26 mouse cellular contexts compared by ENCODE assay signal in the genomic region with DNA sequence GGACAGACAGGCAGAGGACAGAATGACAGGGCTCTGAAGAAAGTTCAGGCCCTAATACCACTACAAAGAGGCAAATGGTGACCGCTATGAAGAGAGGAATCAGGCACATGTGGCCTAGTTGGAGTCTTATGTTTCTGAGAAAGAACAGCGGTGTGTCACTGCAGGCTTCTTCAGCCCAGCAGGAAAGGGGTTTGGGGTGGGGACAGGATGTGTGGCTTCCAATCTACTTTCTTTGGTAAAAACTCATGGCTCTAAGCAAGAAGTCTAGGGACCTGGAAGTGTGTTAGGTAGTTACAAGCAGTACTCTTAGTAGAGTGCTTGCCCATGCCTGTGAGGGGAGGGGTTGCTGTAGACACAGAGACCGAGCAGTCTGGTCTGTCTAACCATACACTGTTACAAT.
DNase-seq lines count a peak whose midpoint lies in the region; ATAC-seq and TF ChIP-seq lines count a peak whose summit lies in the region.
"Had no signal": no experiment of that assay in that cellular context is flagged by ENCODE, and none has a peak within 500 bp of the region (broad histone marks: within the 10 kb centered on the region; RNA-seq: fewer than 3 reads in every experiment).

No protein-coding gene starts in this region.

- no peak for TF ChIP-seq EP300 in liver, postnatal 0 days (IDR thresholded peaks at IDR 0.05; ENCODE audit: low read depth)

- no peak overlapping the region for H3K27ac ChIP-seq in liver, postnatal 0 days (ENCODE audit: low read depth)
- no peak overlapping the region for H3K27ac ChIP-seq in kidney, embryonic 14.5 days (ENCODE audit: low read depth, low read length)
- H3K27ac ChIP-seq: embryonic facial prominence, embryonic 15.5 days; hindbrain, postnatal 0 days; limb, embryonic 13.5 days; liver, embryonic 12.5 days; midbrain, embryonic 10.5 days; neural tube, embryonic 15.5 days; stomach, postnatal 0 days had no signal

- peak; percentile 39 for DNase-seq in naive thymus-derived CD4-positive, alpha-beta T cell, adult 2 months (ENCODE audit: low read depth)
- DNase-seq in thymus, postnatal 25 days: peak; percentile 52
- no peak for DNase-seq in liver, postnatal 0 days
- DNase-seq in frontal cortex, postnatal 14 days (ENCODE audit: low spot score in 2 of 2): no peak
- no peak for DNase-seq in layer of hippocampus, adult 11-12 months (ENCODE audit: low spot score)
- DNase-seq: adrenal gland, adult 8-10 months; B cell, adult 2 months; cerebellum, adult 2 months; gastrocnemius, postnatal 14 days; heart, adult 11 months; kidney, adult 11 months; kidney, postnatal 25 days; lung, adult 2 months had no signal

- TF ChIP-seq CTCF in liver, postnatal 0 days (IDR thresholded peaks at IDR 0.05; ENCODE audit: low read depth): no peak

- no peaks in the 10 kb centered on the region for H3K4me1 ChIP-seq in liver, postnatal 0 days (ENCODE audit: insufficient read depth)
- H3K4me1 ChIP-seq in kidney, embryonic 14.5 days (ENCODE audit: control insufficient read depth, insufficient read depth, low read length): no peaks in the 10 kb centered on the region
- H3K4me1 ChIP-seq: embryonic facial prominence, embryonic 15.5 days; limb, embryonic 13.5 days; liver, embryonic 12.5 days; neural tube, embryonic 15.5 days had no signal

- H3K9me3 ChIP-seq in liver, postnatal 0 days (ENCODE audit: low read length): no peaks in the 10 kb centered on the region
- H3K9me3 ChIP-seq in kidney, embryonic 14.5 days (ENCODE audit: control insufficient read depth, low read length): no peaks in the 10 kb centered on the region
- H3K9me3 ChIP-seq: embryonic facial prominence, embryonic 15.5 days; limb, embryonic 13.5 days; liver, embryonic 12.5 days; midbrain, embryonic 10.5 days; neural tube, embryonic 15.5 days had no signal

- no peak overlapping the region for H3K9ac ChIP-seq in liver, postnatal 0 days (replicated peaks)
- no peak overlapping the region for H3K9ac ChIP-seq in kidney, embryonic 14.5 days (ENCODE audit: low read depth, low read length)
- H3K9ac ChIP-seq: embryonic facial prominence, embryonic 15.5 days; limb, embryonic 13.5 days; liver, embryonic 12.5 days; neural tube, embryonic 15.5 days had no signal

- peak; percentile 56 for ATAC-seq in CD4-positive, CD25-positive, alpha-beta regulatory T cell, adult 4 months
- ATAC-seq in hematopoietic stem cell, adult 5-6 weeks (replicated peaks in 1 of 2; ENCODE audit: insufficient read depth in 1 of 2, low FRiP score in 2 of 2, low TSS enrichment in 1 of 2, low read depth in 1 of 2, poor library complexity in 2 of 2, severe bottlenecking in 2 of 2): peak; percentile 35 to 51
- ATAC-seq in liver, postnatal 0 days: no peak
- no peak for ATAC-seq in kidney, embryonic 14.5 days (ENCODE audit: low FRiP score, low TSS enrichment)
- ATAC-seq: forebrain, embryonic 14.5 days; hindbrain, postnatal 0 days; liver, embryonic 12.5 days; Patski had no signal

- 62% methylated on average over 3 of the region's 3 CpGs for WGBS in liver, postnatal 0 days (ENCODE audit: insufficient replicate concordance)
- 87% methylated on average over 3 of the region's 3 CpGs for WGBS in kidney, embryonic 14.5 days

- no peaks in the 10 kb centered on the region for H3K27me3 ChIP-seq in liver, postnatal 0 days (ENCODE audit: insufficient read depth, low read length)
- H3K27me3 ChIP-seq in kidney, embryonic 14.5 days (ENCODE audit: control insufficient read depth, insufficient read depth, low read length): no peaks in the 10 kb centered on the region
- H3K27me3 ChIP-seq: embryonic facial prominence, embryonic 15.5 days; limb, embryonic 13.5 days; liver, embryonic 12.5 days; neural tube, embryonic 15.5 days; Patski had no signal

- no peak overlapping the region for H3K4me2 ChIP-seq in liver, postnatal 0 days (ENCODE audit: low read depth, low read length)
- H3K4me2 ChIP-seq in kidney, embryonic 14.5 days (replicated peaks; ENCODE audit: low read depth, low read length): no peak overlapping the region
- H3K4me2 ChIP-seq: embryonic facial prominence, embryonic 15.5 days; heart, embryonic 11.5 days; limb, embryonic 13.5 days; liver, embryonic 12.5 days; neural tube, embryonic 15.5 days had no signal

- H3K4me3 ChIP-seq in liver, postnatal 0 days (ENCODE audit: low read depth, low read length): no peak overlapping the region
- H3K4me3 ChIP-seq in kidney, embryonic 14.5 days (ENCODE audit: low read length): no peak overlapping the region
- H3K4me3 ChIP-seq: embryonic facial prominence, embryonic 15.5 days; limb, embryonic 13.5 days; liver, embryonic 12.5 days; midbrain, embryonic 10.5 days; neural tube, embryonic 15.5 days had no signal

- no peaks in the 10 kb centered on the region for H3K36me3 ChIP-seq in liver, postnatal 0 days (replicated peaks; ENCODE audit: insufficient read depth, low read length)
- H3K36me3 ChIP-seq in kidney, embryonic 14.5 days (ENCODE audit: control insufficient read depth, insufficient read depth, low read length): no peaks in the 10 kb centered on the region
- H3K36me3 ChIP-seq: embryonic facial prominence, embryonic 15.5 days; limb, embryonic 13.5 days; liver, embryonic 12.5 days; midbrain, embryonic 10.5 days; neural tube, embryonic 15.5 days had no signal

Comparison
In these comparisons a context has a peak if more than half of its experiments do, and no peak if none do; other contexts are left out.
1. ATAC-seq: peak in CD4-positive, CD25-positive, alpha-beta regulatory T cell, adult 4 months (single experiment) and hematopoietic stem cell, adult 5-6 weeks (2 of 2); none in liver, postnatal 0 days (single experiment) and kidney, embryonic 14.5 days (single experiment).
2. DNase-seq: peak in naive thymus-derived CD4-positive, alpha-beta T cell, adult 2 months (single experiment) and thymus, postnatal 25 days (single experiment); none in liver, postnatal 0 days (single experiment), frontal cortex, postnatal 14 days (0 of 2) and layer of hippocampus, adult 11-12 months (single experiment).